Mouse (Mus musculus) frontal cortex, adult 2 months (tissue): ENCODE data around the gene Zfp652. TPM values are rescaled to one million over a fixed set of nuclear protein-coding genes. Genes with fewer than 3 reads are reported as not detected.

Experiments used
- polyA plus RNA-seq: library from polyadenylated mRNA; depleted of rRNA; stranded (reverse); fragments of >200 nt; gene quantifications from 2 replicates; pipeline ENCODE4 v1.2.3, GENCODE M21; 2012; rRNA removed

Gene Zfp652
- polyA plus RNA-seq, 1 experiment: 26.1 TPM

Other genes starting within 250 kb of the Zfp652 start
- gene Nxph3, start 198.1 kb upstream of the Zfp652 start, polyA plus RNA-seq: 12.5 and 15.2 TPM in 2 replicates
- 2.0 and 2.2 TPM in 2 replicates for gene Ngfr, start 124.9 kb upstream of the Zfp652 start, polyA plus RNA-seq
- 120 and 143 TPM in 2 replicates for gene Phb, start 45.7 kb upstream of the Zfp652 start, polyA plus RNA-seq
- gene B130006D01Rik, start 10.9 kb downstream of the Zfp652 start, polyA plus RNA-seq: 0.52 and 0.55 TPM in 2 replicates
- 68.7 and 70.4 TPM in 2 replicates for gene Phospho1, start 111.8 kb downstream of the Zfp652 start, polyA plus RNA-seq
- 7.2 and 9.4 TPM in 2 replicates for gene Gngt2, start 124.5 kb downstream of the Zfp652 start, polyA plus RNA-seq
- gene Abi3, start 129.8 kb downstream of the Zfp652 start, polyA plus RNA-seq: 9.6 and 11.2 TPM in 2 replicates
- not detected in 2 replicates for gene B4galnt2, start 202.2 kb downstream of the Zfp652 start, polyA plus RNA-seq